Mouse (Mus musculus) CH12.LX (cell line): Measurements from ENCODE around the gene Gpr141. TPM values are rescaled to one million over a fixed set of nuclear protein-coding genes. Genes with fewer than 3 reads are reported as not detected.
A peak's percentile ranks its signal among the peaks of the same experiment; 100 is the strongest.
"Not testable (repeated sequence)": the region's sequence is repeated elsewhere in the genome, so short reads cannot be mapped to it uniquely, and the experiment has no call there.

Experiments used
- DNase-seq: peaks from one replicate; pipeline ENCODE4 v3.0.0-alpha.2; 2013; ENCODE audit errors: extremely low read depth
- H3K27ac ChIP-seq: 2 replicates; pipeline ENCODE4 v1.5.1; 2012; ENCODE audit warnings: low read depth, mild to moderate bottlenecking, control low read depth, moderate library complexity; ENCODE audit not compliant: insufficient read depth
- H3K27me3 ChIP-seq: replicated peaks from 2 replicates; pipeline ENCODE3; 2012; ENCODE audit warnings: inconsistent platforms
- H3K36me3 ChIP-seq, 2 experiments: replicated peaks in 1 of 2; 2 replicates each; pipeline versions ENCODE3 to v1.6.1; 2012; ENCODE audit warnings: inconsistent platforms in 1 of 2, low read length in 1 of 2, mild to moderate bottlenecking in 1 of 2, mixed read lengths in 1 of 2, moderate library complexity in 1 of 2; ENCODE audit not compliant: control insufficient read depth in 1 of 2, insufficient read depth in 1 of 2
- H3K4me1 ChIP-seq, 2 experiments: 2 replicates each; pipeline ENCODE4 v1.6.1; 2012; ENCODE audit warnings: inconsistent platforms in 1 of 2, moderate library complexity in 1 of 2; ENCODE audit not compliant: insufficient read depth in 2 of 2, control insufficient read depth in 1 of 2
- H3K4me2 ChIP-seq: 2 replicates; pipeline ENCODE4 v1.6.1; 2012; ENCODE audit warnings: low read depth, mild to moderate bottlenecking, control low read depth; ENCODE audit not compliant: poor library complexity, insufficient read depth, severe bottlenecking
- H3K4me3 ChIP-seq, 3 experiments: fragments of 150-350 bp in 1 of 3; sonication (generic) in 1 of 3; replicated peaks in 1 of 3; 2 replicates each; pipeline versions ENCODE3 to v1.5.1; 2011 to 2012; ENCODE audit warnings: low read depth in 2 of 3, low read length in 2 of 3, mild to moderate bottlenecking in 2 of 3, moderate library complexity in 2 of 3, control low read depth in 1 of 3, improper control_type of control experiment in 1 of 3, inconsistent platforms in 1 of 3, mixed read lengths in 1 of 3; ENCODE audit not compliant: poor library complexity in 1 of 3
- H3K79me2 ChIP-seq: replicated peaks from 2 replicates; pipeline ENCODE4 v1.6.1; 2012; ENCODE audit warnings: mild to moderate bottlenecking, moderate library complexity; ENCODE audit not compliant: control insufficient read depth, poor library complexity, insufficient read depth, severe bottlenecking; ENCODE audit errors: extremely low read depth
- H3K9ac ChIP-seq: 2 replicates; pipeline ENCODE4 v1.6.1; 2012; ENCODE audit warnings: low read depth, mild to moderate bottlenecking, control low read depth, moderate library complexity; ENCODE audit not compliant: insufficient read depth
- H3K9me3 ChIP-seq: replicated peaks from 2 replicates; pipeline ENCODE3; 2012; ENCODE audit warnings: low read length, inconsistent platforms, mixed read lengths
- CTCF ChIP-seq, 2 experiments: IDR thresholded peaks in 1 of 2; conservative IDR thresholded peaks in 1 of 2; 2 replicates each; pipeline ENCODE4 v1.5.1; 2011 to 2012; ENCODE audit warnings: low read depth in 2 of 2, low read length in 2 of 2, improper control_type of control experiment in 1 of 2, inconsistent platforms in 1 of 2, mild to moderate bottlenecking in 1 of 2, moderate library complexity in 1 of 2
- E2F4 ChIP-seq: IDR thresholded peaks from 2 replicates; pipeline ENCODE4 v1.6.1; 2011; ENCODE audit warnings: low read depth, low read length, improper control_type of control experiment; ENCODE audit not compliant: insufficient replicate concordance
- EP300 ChIP-seq: IDR thresholded peaks from 2 replicates; pipeline ENCODE4 v1.6.1; 2011; ENCODE audit warnings: low read length, improper control_type of control experiment
- IRF4 ChIP-seq: IDR thresholded peaks from 2 replicates; pipeline ENCODE4 v1.6.1; 2014; ENCODE audit warnings: low read depth, mild to moderate bottlenecking, inconsistent platforms, low read length, improper control_type of control experiment
- MXI1 ChIP-seq: IDR thresholded peaks from 2 replicates; pipeline ENCODE4 v1.6.1; 2011; ENCODE audit warnings: mild to moderate bottlenecking, low read depth, low read length, improper control_type of control experiment
- POLR2AphosphoS2 ChIP-seq: IDR thresholded peaks from 2 replicates; pipeline ENCODE4 v1.6.1; 2011; ENCODE audit warnings: low read depth, low read length, improper control_type of control experiment
- TCF12 ChIP-seq: IDR thresholded peaks from 2 replicates; pipeline ENCODE4 v1.6.1; 2014; ENCODE audit warnings: low read depth, mild to moderate bottlenecking, inconsistent platforms, low read length, improper control_type of control experiment
- USF2 ChIP-seq: conservative IDR thresholded peaks from 2 replicates; pipeline ENCODE4 v1.6.1; 2011; ENCODE audit warnings: low read depth, low read length, improper control_type of control experiment
- ZMIZ1 ChIP-seq: IDR thresholded peaks from 2 replicates; pipeline ENCODE4 v1.6.1; 2012; ENCODE audit warnings: low read depth, mild to moderate bottlenecking, inconsistent platforms, low read length, improper control_type of control experiment
- dilution Hi-C: fragments of 300-500 bp; cut with MboI; formaldehyde crosslinking; loops from 2 replicates; pipeline ENCODE4 v1.14.3; 2020; ENCODE audit warnings: low sequenced_read_pairs; ENCODE audit not compliant: extremely low pct_unique_long_range_greater_than_20kb, extremely low pct_ligation_motif_present
- in situ Hi-C: fragments of 300-500 bp; cut with MboI; formaldehyde crosslinking; loops from 3 replicates; pipeline ENCODE4 v1.14.3; 2019; ENCODE audit warnings: low sequenced_read_pairs, low pct_ligation_motif_present, low pct_unique_long_range_greater_than_20kb, mixed read lengths
- polyA plus RNA-seq: library from polyadenylated mRNA; unstranded; fragments of >175 nt; gene quantifications from 2 replicates; pipeline ENCODE4 v1.2.1, GENCODE M21; 2012; ENCODE audit warnings: low read depth; ENCODE audit not compliant: insufficient read length
- total RNA-seq, 2 experiments: library from RNA; depleted of rRNA; stranded (reverse); fragments of 300-350 nt in 1 of 2; fragments of >200 nt in 1 of 2; gene quantifications; 2 replicates each; pipeline ENCODE4 v1.2.3; 2012 to 2014

The Gpr141 gene
- total and polyA plus RNA-seq, 3 experiments, result 0.17 to 1.6 (median 0.60) TPM

DNA sequence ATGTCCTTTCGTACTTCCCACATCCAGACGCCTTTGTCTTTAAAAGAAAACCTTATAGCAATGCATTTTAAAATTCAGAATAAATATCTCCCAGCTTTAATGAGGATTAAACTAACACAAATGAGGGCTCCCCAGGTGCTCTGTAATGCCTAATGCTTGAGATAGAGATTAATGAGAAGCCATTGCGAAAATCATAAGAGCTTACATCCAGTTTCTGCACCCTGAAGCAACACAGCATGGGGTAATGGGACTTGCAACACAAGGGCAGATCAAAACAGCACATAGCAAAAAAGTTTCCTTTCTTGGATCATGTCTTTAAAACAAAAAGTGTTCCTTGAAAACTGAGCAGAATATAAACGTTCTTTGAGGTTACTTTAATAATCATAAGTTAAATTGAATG, 30.3 kb downstream of the Gpr141 start:
- no peak overlapping the region for H3K27ac ChIP-seq
- H3K9ac ChIP-seq, result no peak overlapping the region
- no peaks in the 10 kb centered on the region for H3K9me3 ChIP-seq
- no peak overlapping the region for H3K4me2 ChIP-seq
- TF ChIP-seq MXI1 (no peak), USF2 (no peak), ZMIZ1 (no peak), EP300 (no peak), IRF4 (no peak), E2F4 (no peak), TCF12 (no peak)
- in situ Hi-C loops (no loop called here), dilution Hi-C loops (no loop called here)
- H3K79me2 ChIP-seq, result no peaks in the 10 kb centered on the region
- no peak for DNase-seq
- H3K4me1 ChIP-seq, result peaks cover 2 to 10% of the 10 kb centered on the region in 2 experiments; a peak in 2 of 4 replicates
- H3K27me3 ChIP-seq, result no peaks in the 10 kb centered on the region
- no peak overlapping the region for H3K4me3 ChIP-seq
- no peaks in the 10 kb centered on the region for H3K36me3 ChIP-seq

DNA sequence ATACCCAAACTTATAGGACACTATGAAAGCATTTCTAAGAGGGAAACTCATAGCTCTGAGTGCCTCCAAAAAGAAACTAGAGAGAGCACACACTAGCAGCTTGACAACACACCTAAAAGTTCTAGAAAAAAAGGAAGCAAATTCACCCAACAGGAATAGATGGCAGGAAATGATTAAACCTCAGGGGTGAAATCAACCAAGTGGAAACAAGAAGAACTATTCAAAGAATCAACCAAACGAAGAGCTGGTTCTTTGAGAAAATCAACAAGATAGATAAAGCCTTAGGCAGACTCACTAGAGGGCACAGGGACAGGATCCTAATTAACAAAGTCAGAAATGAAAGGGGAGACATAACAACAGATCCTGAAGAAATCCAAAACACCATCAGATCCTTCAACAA, 36.1 kb downstream of the Gpr141 start:
- H3K9ac ChIP-seq, in situ Hi-C loops, H3K27me3 ChIP-seq, H3K4me1 ChIP-seq, H3K4me3 ChIP-seq, H3K27ac ChIP-seq, H3K36me3 ChIP-seq, H3K4me2 ChIP-seq, dilution Hi-C loops, H3K9me3 ChIP-seq, H3K79me2 ChIP-seq: not testable (repeated sequence)
- DNase-seq, result peak; percentile 14

DNA sequence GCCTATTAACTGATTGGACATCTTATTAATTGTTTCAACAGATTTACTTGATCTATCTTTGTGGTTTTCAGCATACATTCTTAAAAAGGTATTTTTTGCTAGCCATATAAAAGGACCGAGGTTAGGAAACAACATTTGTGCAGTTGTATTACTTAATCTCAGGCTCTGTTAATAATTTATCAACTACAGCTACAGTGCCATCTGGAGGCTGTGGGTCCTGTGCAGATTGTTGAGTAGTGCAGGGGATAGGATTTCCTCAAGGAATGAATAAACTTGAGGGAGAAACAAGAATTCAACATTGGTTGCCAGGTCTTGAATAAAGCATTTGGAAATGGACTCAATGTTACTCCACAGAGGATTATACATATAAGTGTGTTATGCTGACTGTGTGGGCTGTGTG, 53.9 kb downstream of the Gpr141 start:
- Histone ChIP-seq H3K27me3 (no peaks in the 10 kb centered on the region), H3K9ac (no peak overlapping the region), H3K4me3 (no peak overlapping the region), H3K36me3 (no peaks in the 10 kb centered on the region), H3K27ac (no peak overlapping the region), H3K4me1 (peaks cover 3 to 20% of the 10 kb centered on the region in 2 experiments; a peak in 3 of 4 replicates), H3K79me2 (no peaks in the 10 kb centered on the region), H3K4me2 (no peak overlapping the region), H3K9me3 (no peaks in the 10 kb centered on the region)
- dilution Hi-C loops (no loop called here), in situ Hi-C loops (no loop called here)
- DNase-seq, result no peak
- TF ChIP-seq POLR2AphosphoS2, result no peak
- peak in 1 of 2 experiments; percentile 20; a peak in 2 of 4 replicates for TF ChIP-seq CTCF (conservative IDR thresholded peaks at IDR 0.05 in 1 of 2, IDR thresholded peaks at IDR 0.05 in 1 of 2; ENCODE audit: low read depth in 2 of 2, low read length in 2 of 2)
